Mouse (Mus musculus) E14TG2a.4 (cell line): ENCODE data around the gene Tyro3.

Source experiments
- H3K27me3 ChIP-seq: 2 replicates; pipeline ENCODE4 v1.6.1; 2014; ENCODE audit warnings: low read length, control low read depth; ENCODE audit not compliant: insufficient read depth
- H3K36me3 ChIP-seq: 2 replicates; pipeline ENCODE4 v1.6.1; 2014; ENCODE audit warnings: low read length, control low read depth; ENCODE audit not compliant: insufficient read depth
- H3K4me1 ChIP-seq: replicated peaks from 2 replicates; pipeline ENCODE4 v1.6.1; 2014; ENCODE audit warnings: low read depth, low read length, control low read depth
- H3K4me3 ChIP-seq: replicated peaks from 2 replicates; pipeline ENCODE4 v1.5.1; 2014; ENCODE audit warnings: mild to moderate bottlenecking, low read length
- H3K9me3 ChIP-seq: 2 replicates; pipeline ENCODE4 v1.6.1; 2014; ENCODE audit warnings: low read length, control low read depth
- CTCF ChIP-seq: conservative IDR thresholded peaks from 2 replicates; pipeline ENCODE4 v1.5.1; 2014; ENCODE audit warnings: low read length
- NANOG ChIP-seq: IDR thresholded peaks from 2 replicates; pipeline ENCODE4 v1.6.1; 2014; ENCODE audit warnings: borderline replicate concordance, low read length, mixed read lengths
- POU5F1 ChIP-seq: IDR thresholded peaks from 2 replicates; pipeline ENCODE4 v1.6.1; 2014; ENCODE audit warnings: low read length, borderline replicate concordance

Gene Tyro3

GRCm38 (mm10) chr2:119802767-119803617, 5.5 kb downstream of the Tyro3 start:
- Histone ChIP-seq H3K4me3 (peak overlapping the region; percentile 68), H3K9me3 (no peaks in the 10 kb centered on the region), H3K27me3 (no peaks in the 10 kb centered on the region), H3K36me3 (peaks cover 66% of the 10 kb centered on the region), H3K4me1 (peaks cover 86% of the 10 kb centered on the region)
- TF ChIP-seq CTCF (no peak), NANOG (no peak), POU5F1 (no peak)

GRCm38 (mm10) chr2:119803618-119804274, 6.2 kb downstream of the Tyro3 start:
- H3K4me1 ChIP-seq = peaks cover 86% of the 10 kb centered on the region
- peak overlapping the region; percentile 68 for H3K4me3 ChIP-seq
- no peaks in the 10 kb centered on the region for H3K27me3 ChIP-seq
- H3K36me3 ChIP-seq = peaks cover 74% of the 10 kb centered on the region
- TF ChIP-seq POU5F1 (no peak; the same call in 1 of the 2 replicates), NANOG (no peak), CTCF (no peak)
- H3K9me3 ChIP-seq = no peaks in the 10 kb centered on the region

- TF ChIP-seq CTCF (no peak), POU5F1 (no peak), NANOG (no peak)
- Histone ChIP-seq H3K4me3 (peak overlapping the region; percentile 68), H3K27me3 (no peaks in the 10 kb centered on the region), H3K36me3 (peaks cover 79% of the 10 kb centered on the region), H3K9me3 (no peaks in the 10 kb centered on the region), H3K4me1 (peaks cover 88% of the 10 kb centered on the region)
These were observed 6.7 kb downstream of the Tyro3 start for GRCm38 (mm10) chr2:119804275-119804628.

GRCm38 (mm10) chr2:119804776-119805175, 7.2 kb downstream of the Tyro3 start:
- Histone ChIP-seq H3K9me3 (no peaks in the 10 kb centered on the region), H3K4me3 (peak overlapping the region; percentile 68), H3K36me3 (peaks cover 84% of the 10 kb centered on the region), H3K27me3 (no peaks in the 10 kb centered on the region), H3K4me1 (peaks cover 93% of the 10 kb centered on the region)
- no peak for TF ChIP-seq NANOG
- no peak for TF ChIP-seq POU5F1

GRCm38 (mm10) chr2:119805536-119805935, 8.0 kb downstream of the Tyro3 start:
- TF ChIP-seq CTCF (no peak), POU5F1 (no peak), NANOG (no peak)
- H3K4me3 ChIP-seq = 0 out of 2 replicates have a peak overlapping the region, but pooled peaks have one; percentile 10
- peaks cover 99% of the 10 kb centered on the region for H3K4me1 ChIP-seq
- peaks cover 92% of the 10 kb centered on the region for H3K36me3 ChIP-seq
- no peaks in the 10 kb centered on the region for H3K27me3 ChIP-seq
- no peaks in the 10 kb centered on the region for H3K9me3 ChIP-seq

- H3K4me1 ChIP-seq = peaks cover 96% of the 10 kb centered on the region
- H3K4me3 ChIP-seq = peak overlapping the region; percentile 41
- TF ChIP-seq NANOG (no peak), POU5F1 (no peak)
- H3K9me3 ChIP-seq = no peaks in the 10 kb centered on the region
- peaks cover 99% of the 10 kb centered on the region for H3K36me3 ChIP-seq
- H3K27me3 ChIP-seq = no peaks in the 10 kb centered on the region
These were observed 10.9 kb downstream of the Tyro3 start for GRCm38 (mm10) chr2:119808438-119808837.

- no peaks in the 10 kb centered on the region for H3K27me3 ChIP-seq
- TF ChIP-seq NANOG (no peak), POU5F1 (no peak), CTCF (no peak)
These were observed 11.3 kb downstream of the Tyro3 start for GRCm38 (mm10) chr2:119808881-119809280.

GRCm38 (mm10) chr2:119810890-119811289, 13.4 kb downstream of the Tyro3 start:
- Histone ChIP-seq H3K27me3 (no peaks in the 10 kb centered on the region), H3K4me1 (peaks cover 93% of the 10 kb centered on the region), H3K4me3 (no peak overlapping the region), H3K36me3 (peaks cover 99% of the 10 kb centered on the region), H3K9me3 (no peaks in the 10 kb centered on the region)
- TF ChIP-seq NANOG (no peak), CTCF (no peak), POU5F1 (no peak)

More at GRCm38 (mm10) chr2:119808881-119809280, 11.3 kb downstream of the Tyro3 start:
- peaks cover 99% of the 10 kb centered on the region for H3K36me3 ChIP-seq
- H3K9me3 ChIP-seq = no peaks in the 10 kb centered on the region
- peaks cover 96% of the 10 kb centered on the region for H3K4me1 ChIP-seq
- H3K4me3 ChIP-seq = peak overlapping the region; percentile 41
